Mouse (Mus musculus) gastrocnemius, postnatal 36 days (tissue): ENCODE results near the gene Gm49320. TPM values are rescaled to one million over a fixed set of nuclear protein-coding genes. Genes with fewer than 3 reads are reported as not detected.
"Not testable (repeated sequence)": the region's sequence is repeated elsewhere in the genome, so short reads cannot be mapped to it uniquely, and the experiment has no call there.

ENCODE experiments used
- DNase-seq, 2 experiments: peaks; one replicate each; pipeline ENCODE4 v3.0.0; 2022
- intact Hi-C: fragments of 180-260 bp; cut with DNase I; formaldehyde crosslinking; loops from one replicate; pipeline ENCODE4 v1.15.1; 2025
- total RNA-seq, 2 experiments: library from RNA; stranded (reverse); gene quantifications; 2 replicates each; pipeline ENCODE4 v1.2.3; 2021

Gm49320 gene
- total RNA-seq, 2 experiments from 2014 or later = 0.20 TPM; not detected in 1

DNA sequence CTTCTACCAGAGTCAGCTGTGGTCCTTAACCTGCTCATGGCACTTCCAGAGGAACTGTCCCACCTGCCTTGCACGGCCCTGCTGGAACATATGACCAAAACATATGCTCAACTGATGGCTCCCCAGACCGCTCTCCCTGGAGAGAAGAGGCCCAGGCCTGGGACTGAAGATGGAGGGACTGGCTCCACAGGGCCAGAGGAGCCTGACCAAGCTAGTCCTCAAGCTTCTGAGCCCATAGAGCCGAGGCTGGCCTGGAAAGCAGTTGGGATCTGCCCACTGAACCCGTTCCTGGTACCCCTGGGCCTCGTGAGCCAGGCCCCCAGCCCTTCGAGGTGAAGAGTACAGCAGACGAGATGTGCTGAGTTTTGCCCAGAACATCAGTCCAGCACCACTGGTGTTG lies 16.8 kb downstream of the Gm49320 start:
- not testable (repeated sequence) for DNase-seq
- intact Hi-C loops = loop anchor here (5.0 kb wide), 1 partner anchor 113 kb away; no protein-coding TSS in a partner anchor

DNA sequence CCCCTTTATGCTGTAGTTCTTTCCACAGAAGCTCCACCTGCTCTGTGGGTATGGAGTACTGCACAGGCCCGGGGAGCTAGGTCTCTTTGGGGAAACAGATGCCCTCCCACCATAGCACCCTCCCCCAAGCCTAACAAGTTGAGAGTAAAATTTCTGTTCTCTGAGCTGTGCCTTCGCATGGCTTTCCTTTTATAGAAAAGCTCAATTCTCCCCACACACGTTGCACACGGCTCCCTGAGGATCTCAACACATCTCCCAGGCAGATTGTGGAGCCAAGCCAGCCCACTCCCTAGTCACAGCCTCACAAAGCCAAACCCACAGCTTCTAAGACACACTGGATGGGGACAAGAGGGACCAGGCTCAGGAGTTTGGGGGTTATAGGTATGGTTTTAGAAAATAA lies 18.2 kb downstream of the Gm49320 start:
- intact Hi-C loops = loop anchor here (5.0 kb wide), 1 partner anchor 115 kb away; no protein-coding TSS in a partner anchor
- no peak for DNase-seq

- intact Hi-C loops = loop anchor here (5.0 kb wide), 1 partner anchor 115 kb away; no protein-coding TSS in a partner anchor
- DNase-seq = no peak
Observed at GRCm38 (mm10) chr8:4257350-4257749, 18.7 kb downstream of the Gm49320 start.

- intact Hi-C loops = loop anchor here (5.0 kb wide), 1 partner anchor 116 kb away; no protein-coding TSS in a partner anchor
- DNase-seq = peak; percentile 51 to 59
Observed at GRCm38 (mm10) chr8:4258233-4258632, 19.6 kb downstream of the Gm49320 start.

- no peak for DNase-seq
- intact Hi-C loops = loop anchor here (5.0 kb wide), 1 partner anchor 116 kb away; no protein-coding TSS in a partner anchor
Observed at GRCm38 (mm10) chr8:4258678-4259077, 20.0 kb downstream of the Gm49320 start.

GRCm38 (mm10) chr8:4259125-4259804 lies 20.6 kb downstream of the Gm49320 start, which contains the start of gene Ctxn1:
Ctxn1 (minus strand) TSS chr8:4259274.
- DNase-seq = peak; percentile 84 to 91
- intact Hi-C loops = loop anchor here (5.0 kb wide), 1 partner anchor 117 kb away; no protein-coding TSS in a partner anchor

DNA sequence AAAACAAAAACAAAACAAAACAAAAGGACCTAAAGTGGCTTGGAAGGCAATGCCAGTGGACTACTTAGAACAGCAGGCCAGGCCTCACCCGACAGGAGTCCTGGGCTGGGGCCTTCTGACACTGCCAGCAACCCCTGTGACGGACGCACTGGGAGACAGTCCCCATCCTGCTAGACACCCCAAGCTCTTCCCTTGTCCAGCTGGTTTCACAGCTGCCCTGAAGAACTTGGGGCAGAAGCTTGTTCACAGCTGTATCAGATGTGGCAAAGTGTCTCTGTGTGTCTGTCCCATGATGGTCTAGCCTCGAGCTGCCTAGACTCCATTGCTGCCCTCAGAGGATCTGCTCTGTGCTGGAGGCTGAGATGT lies 21.1 kb downstream of the Gm49320 start:
- DNase-seq = no peak
- intact Hi-C loops = loop anchor here (5.0 kb wide), 1 partner anchor 117 kb away; no protein-coding TSS in a partner anchor

DNA sequence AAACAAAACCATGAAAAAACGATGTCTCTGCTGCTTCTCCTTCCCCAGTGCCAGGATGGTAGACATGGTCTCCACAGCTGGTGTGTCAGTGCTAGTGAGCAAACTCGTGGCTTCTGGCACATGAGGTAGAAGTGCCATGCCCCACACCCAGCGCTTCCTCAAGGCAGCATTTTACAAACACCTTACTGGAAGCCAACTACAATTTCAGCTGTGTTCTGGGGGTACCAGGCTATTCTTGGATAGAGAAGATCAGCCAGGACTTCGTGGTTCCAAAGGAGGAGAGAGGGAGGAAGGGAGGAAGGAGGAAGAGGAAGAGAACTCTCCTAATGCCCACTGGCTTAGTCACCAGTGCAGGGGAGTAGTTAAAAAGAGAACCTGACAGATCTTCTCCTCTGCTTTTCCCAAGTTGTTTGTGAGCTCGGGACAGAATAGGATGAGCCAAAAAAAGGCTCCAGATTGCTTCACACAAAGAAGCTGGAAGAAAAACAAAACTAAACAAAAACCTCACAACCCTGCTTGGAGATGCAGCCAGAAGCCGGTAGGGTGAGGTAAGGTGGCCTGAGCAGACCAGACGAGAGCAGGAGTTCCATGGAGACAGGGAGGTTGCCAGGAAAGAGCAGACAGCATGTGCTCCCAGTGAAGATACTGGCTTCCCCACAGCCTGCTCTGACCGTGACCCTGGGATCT lies 24.6 kb downstream of the Gm49320 start:
- no peak for DNase-seq
- intact Hi-C loops = no loop called here

- no peak for DNase-seq
- intact Hi-C loops = loop anchor here (5.0 kb wide), 1 partner anchor 107 kb away; no protein-coding TSS in a partner anchor
Observed at GRCm38 (mm10) chr8:4265160-4265914, 26.7 kb downstream of the Gm49320 start.

DNA sequence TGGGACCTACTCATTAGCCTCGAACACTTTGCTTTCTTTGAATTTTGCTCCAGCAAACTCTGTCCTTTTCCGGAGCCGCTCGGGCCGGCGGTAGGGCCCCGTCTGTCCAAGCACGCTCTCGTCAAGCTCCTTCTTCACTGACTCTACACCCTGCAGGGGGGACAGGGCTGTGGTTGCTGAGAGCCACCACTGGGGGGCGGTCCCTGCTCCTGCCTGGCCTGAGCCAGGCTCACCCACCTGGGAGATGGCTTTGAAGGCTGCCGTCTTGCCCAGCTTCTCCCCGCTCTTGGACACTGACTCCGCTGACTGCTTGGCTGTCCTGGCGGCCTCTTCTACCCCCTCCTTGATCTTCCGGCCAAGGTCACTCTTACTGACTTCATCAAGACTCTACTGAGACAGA lies 29.0 kb downstream of the Gm49320 start:
- intact Hi-C loops = loop anchor here (5.0 kb wide), 1 partner anchor 105 kb away; no protein-coding TSS in a partner anchor
- no peak for DNase-seq

DNA sequence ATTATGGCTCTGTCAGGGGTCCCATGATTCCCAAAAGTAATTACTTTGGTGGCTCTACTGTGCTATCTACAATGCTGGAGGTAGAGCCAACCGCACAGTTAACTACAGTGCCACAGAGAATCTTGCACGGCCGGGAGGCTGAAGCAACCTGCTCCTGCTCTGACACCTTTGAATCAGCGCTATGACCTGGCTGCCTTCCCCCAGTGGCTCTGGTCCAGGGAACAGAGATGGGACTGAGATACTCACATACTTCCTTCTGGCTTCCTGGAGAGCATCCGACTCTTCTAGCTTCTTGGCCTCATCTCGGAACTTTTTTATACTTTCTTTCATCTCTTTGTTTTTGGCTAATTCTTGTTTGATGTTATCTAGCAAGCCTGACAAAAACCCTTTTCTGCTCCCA lies 30.9 kb downstream of the Gm49320 start:
- intact Hi-C loops = loop anchor here (5.0 kb wide), 1 partner anchor 103 kb away; no protein-coding TSS in a partner anchor
- no peak for DNase-seq

DNA sequence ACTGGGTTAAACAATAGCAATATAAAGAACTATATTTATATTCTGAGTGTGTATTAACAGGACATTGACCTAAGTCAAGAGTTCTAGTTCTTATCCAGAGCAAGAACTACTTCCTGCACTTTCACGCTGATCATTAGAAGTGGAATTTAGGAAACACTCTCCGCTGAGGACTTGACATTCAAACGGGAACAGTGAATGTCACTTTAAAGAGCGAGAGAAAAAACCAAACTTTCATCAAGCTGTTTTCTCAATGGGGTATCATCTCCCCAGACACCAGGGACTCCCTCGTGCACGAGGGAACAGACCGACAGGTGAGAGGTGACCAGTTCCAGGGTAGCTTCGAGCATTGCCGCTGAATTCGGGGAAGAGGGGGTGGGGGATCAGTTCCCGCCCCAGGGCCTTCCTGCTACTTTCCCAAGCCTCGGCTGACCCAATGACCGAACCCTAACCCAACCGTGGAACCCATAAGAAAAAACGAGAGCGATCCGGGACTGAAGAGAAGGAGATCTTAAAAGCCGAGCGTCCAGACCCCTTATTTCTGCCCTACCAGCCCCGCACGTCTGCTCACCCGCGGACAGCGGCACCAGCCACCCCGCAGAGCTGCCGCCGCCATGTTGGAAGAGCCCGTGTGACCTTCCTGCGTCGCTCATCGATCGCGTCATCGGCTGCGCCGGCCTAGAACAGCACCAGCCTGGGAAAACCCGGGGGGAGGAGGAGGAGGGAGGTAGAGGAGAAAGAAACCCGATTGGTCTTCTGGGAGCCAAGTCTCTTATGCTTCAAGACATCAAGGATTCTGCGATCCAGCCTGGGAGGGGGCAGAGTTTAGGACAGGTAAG lies 36.8 kb downstream of the Gm49320 start, which contains the start of gene Timm44:
Gene Timm44, minus strand, starts transcription at position 639 of the 836 bp plus-strand sequence.
- intact Hi-C loops = loop anchor here (5.0 kb wide), 1 partner anchor 47 kb away; no protein-coding TSS in a partner anchor
- DNase-seq = peak; percentile 86 to 90

- intact Hi-C loops = loop anchor here (5.0 kb wide), 1 partner anchor 46 kb away; no protein-coding TSS in a partner anchor
- no peak for DNase-seq
Observed at GRCm38 (mm10) chr8:4276111-4276465, 37.4 kb downstream of the Gm49320 start.

DNA sequence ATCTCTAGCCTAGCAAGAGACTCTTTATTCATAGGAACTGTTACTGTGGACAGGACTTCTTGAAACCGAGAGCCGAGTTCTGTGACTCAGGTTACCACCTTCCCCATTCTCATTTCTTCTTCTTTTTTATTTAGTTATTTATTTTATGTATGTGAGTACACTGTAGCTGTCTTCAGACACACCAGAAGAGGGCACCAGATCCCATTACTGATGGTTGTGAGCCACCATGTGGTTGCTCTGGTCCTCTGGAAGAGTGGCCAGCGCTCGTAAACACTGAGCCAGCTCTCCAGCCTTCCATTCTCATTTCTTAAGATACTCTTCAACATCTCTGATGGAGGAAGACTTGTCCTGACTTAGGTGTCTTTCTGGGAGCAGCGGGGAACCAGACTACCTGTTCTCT lies 54.1 kb downstream of the Gm49320 start:
- intact Hi-C loops = no loop called here

DNA sequence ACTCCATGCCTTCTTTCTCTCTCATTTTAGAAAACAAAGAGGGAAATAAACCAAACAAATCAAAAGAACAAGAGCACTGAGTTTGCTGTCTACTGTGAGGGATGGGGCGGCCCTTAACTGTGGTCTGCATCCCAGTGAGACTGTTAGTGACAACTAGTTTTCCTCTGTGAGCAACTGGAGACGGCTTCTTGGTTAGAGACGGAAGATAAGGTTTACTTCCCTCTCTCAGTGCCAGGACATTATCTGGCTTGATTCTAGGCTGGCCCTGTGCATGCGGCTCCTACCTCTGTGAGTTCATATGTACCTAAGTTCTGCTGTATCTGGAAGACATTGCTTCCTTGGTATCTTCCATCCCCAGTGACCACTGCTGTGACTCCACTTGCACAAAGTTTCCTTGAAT lies 59.2 kb downstream of the Gm49320 start:
- intact Hi-C loops = no loop called here
- DNase-seq = no peak

More for the DNA sequence above, 54.1 kb downstream of the Gm49320 start:
- no peak for DNase-seq
